ENCODE assay signal across 12 mouse cellular contexts in the genomic region with DNA sequence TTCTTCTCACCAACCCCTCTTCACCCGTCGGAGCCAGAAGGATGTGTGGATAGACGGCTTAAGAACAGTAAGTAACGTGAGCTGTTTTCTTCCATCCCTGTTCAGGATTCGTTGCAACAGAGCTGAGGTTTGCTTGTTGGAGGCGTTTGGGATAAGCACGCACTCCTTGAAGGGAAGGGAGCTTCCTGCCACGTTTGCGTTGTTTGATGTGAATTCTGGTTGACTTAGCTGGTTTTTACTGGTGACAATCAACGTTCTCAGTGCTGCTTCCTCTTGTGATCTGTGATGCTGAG.
DNase-seq lines count a peak whose midpoint lies in the region; ATAC-seq lines count a peak whose summit lies in the region.
"Had no signal": no experiment of that assay in that cellular context is flagged by ENCODE, and none has a peak within 500 bp of the region (broad histone marks: within the 10 kb centered on the region; RNA-seq: fewer than 3 reads in every experiment).

No protein-coding gene starts in this region.

- H3K27ac ChIP-seq in heart, embryonic 16.5 days (ENCODE audit: low read length) = no peak overlapping the region
- H3K27ac ChIP-seq in embryonic facial prominence, embryonic 14.5 days (replicated peaks; ENCODE audit: low read depth, low read length) = no peak overlapping the region
- no peak overlapping the region for H3K27ac ChIP-seq in hindbrain, embryonic 16.5 days (ENCODE audit: low read depth, low read length)
- no peak overlapping the region; the same call in 1 of the 2 replicates for H3K27ac ChIP-seq in neural tube, embryonic 14.5 days (ENCODE audit: low read depth, low read length)
- H3K27ac ChIP-seq: heart, adult 2 months; macrophage had no signal

- no peak for ATAC-seq in heart, embryonic 16.5 days (replicated peaks; ENCODE audit: extremely low read depth, insufficient read depth, low FRiP score)
- no peak for ATAC-seq in embryonic facial prominence, embryonic 14.5 days (ENCODE audit: low read depth)
- no peak for ATAC-seq in hindbrain, embryonic 16.5 days
- no peak for ATAC-seq in neural tube, embryonic 14.5 days (ENCODE audit: low read depth)
- ATAC-seq: CD4-positive, CD25-positive, alpha-beta regulatory T cell, adult 4 months had no signal

- 0 out of 2 replicates have a peak overlapping the region, but pooled peaks have one; percentile 9 for H3K4me2 ChIP-seq in heart, embryonic 16.5 days (ENCODE audit: low read depth, low read length)
- peak overlapping the region; percentile 33; the same call in 1 of the 2 replicates for H3K4me2 ChIP-seq in embryonic facial prominence, embryonic 14.5 days (ENCODE audit: low read depth, low read length)
- H3K4me2 ChIP-seq in hindbrain, embryonic 16.5 days (ENCODE audit: low read length) = peak overlapping the region; percentile 33
- peak overlapping the region; percentile 37 for H3K4me2 ChIP-seq in neural tube, embryonic 14.5 days (ENCODE audit: low read depth, low read length)

- DNase-seq in heart, adult 9 months (ENCODE audit: low spot score in 2 of 2) = no peak
- DNase-seq in embryonic facial prominence, embryonic 14.5 days (ENCODE audit: low spot score) = peak; percentile 27
- DNase-seq in layer of hippocampus, postnatal 36 days = no peak
- DNase-seq in adrenal gland, postnatal 10 days = no peak
- DNase-seq in kidney, postnatal 14 days = no peak
- DNase-seq: heart, adult 2 months; right cerebral cortex, adult 18-20 months had no signal

- H3K9ac ChIP-seq in heart, embryonic 16.5 days (ENCODE audit: low read length) = no peak overlapping the region
- no peak overlapping the region for H3K9ac ChIP-seq in embryonic facial prominence, embryonic 14.5 days (ENCODE audit: low read depth, low read length)
- H3K9ac ChIP-seq in hindbrain, embryonic 16.5 days (ENCODE audit: low read depth, low read length) = no peak overlapping the region
- no peak overlapping the region for H3K9ac ChIP-seq in neural tube, embryonic 14.5 days (replicated peaks; ENCODE audit: low read depth, low read length)

- H3K27me3 ChIP-seq in heart, embryonic 16.5 days (ENCODE audit: control insufficient read depth, insufficient read depth, low read length) = peaks cover 9% of the 10 kb centered on the region; the same call in 1 of the 2 replicates
- H3K27me3 ChIP-seq in embryonic facial prominence, embryonic 14.5 days (replicated peaks; ENCODE audit: control insufficient read depth, insufficient read depth, low read length) = peaks cover 16% of the 10 kb centered on the region
- H3K27me3 ChIP-seq in hindbrain, embryonic 16.5 days (replicated peaks; ENCODE audit: control insufficient read depth, insufficient read depth, low read length) = no peaks in the 10 kb centered on the region
- no peaks in the 10 kb centered on the region for H3K27me3 ChIP-seq in neural tube, embryonic 14.5 days (ENCODE audit: control insufficient read depth, insufficient read depth, low read length)

- H3K4me3 ChIP-seq in heart, embryonic 16.5 days (ENCODE audit: low read length) = 0 out of 2 replicates have a peak overlapping the region, but pooled peaks have one; percentile 1
- H3K4me3 ChIP-seq in embryonic facial prominence, embryonic 14.5 days (ENCODE audit: low read depth, low read length) = 0 out of 2 replicates have a peak overlapping the region, but pooled peaks have one; percentile 3
- H3K4me3 ChIP-seq in hindbrain, embryonic 16.5 days (ENCODE audit: low read length) = peak overlapping the region; percentile 25
- H3K4me3 ChIP-seq in neural tube, embryonic 14.5 days (ENCODE audit: low read depth, low read length) = no peak overlapping the region; the same call in 1 of the 2 replicates
- H3K4me3 ChIP-seq: heart, adult 2 months had no signal

- H3K9me3 ChIP-seq in heart, embryonic 16.5 days (replicated peaks; ENCODE audit: control insufficient read depth, low read length) = no peaks in the 10 kb centered on the region
- no peaks in the 10 kb centered on the region for H3K9me3 ChIP-seq in embryonic facial prominence, embryonic 14.5 days (ENCODE audit: control insufficient read depth, low read length)
- no peaks in the 10 kb centered on the region for H3K9me3 ChIP-seq in hindbrain, embryonic 16.5 days (ENCODE audit: control insufficient read depth, low read length)
- no peaks in the 10 kb centered on the region for H3K9me3 ChIP-seq in neural tube, embryonic 14.5 days (ENCODE audit: control insufficient read depth, low read length)

- no peaks in the 10 kb centered on the region for H3K36me3 ChIP-seq in heart, embryonic 16.5 days (ENCODE audit: control insufficient read depth, insufficient read depth)
- H3K36me3 ChIP-seq in embryonic facial prominence, embryonic 14.5 days (ENCODE audit: control insufficient read depth, insufficient read depth, low read length) = no peaks in the 10 kb centered on the region
- H3K36me3 ChIP-seq in hindbrain, embryonic 16.5 days (ENCODE audit: control insufficient read depth, insufficient read depth, low read length) = no peaks in the 10 kb centered on the region
- no peaks in the 10 kb centered on the region for H3K36me3 ChIP-seq in neural tube, embryonic 14.5 days (ENCODE audit: control insufficient read depth, insufficient read depth, low read length)

- WGBS in heart, embryonic 16.5 days = 6% methylated on average over 10 of the region's 10 CpGs
- WGBS in embryonic facial prominence, embryonic 14.5 days = 11% methylated on average over 10 of the region's 10 CpGs
- WGBS in hindbrain, embryonic 16.5 days = 24% methylated on average over 10 of the region's 10 CpGs
- 15% methylated on average over 10 of the region's 10 CpGs for WGBS in neural tube, embryonic 14.5 days

- H3K4me1 ChIP-seq in heart, embryonic 16.5 days (ENCODE audit: control insufficient read depth, insufficient read depth, low read length) = no peaks in the 10 kb centered on the region
- H3K4me1 ChIP-seq in embryonic facial prominence, embryonic 14.5 days (ENCODE audit: control insufficient read depth, insufficient read depth, low read length) = no peaks in the 10 kb centered on the region
- H3K4me1 ChIP-seq in hindbrain, embryonic 16.5 days (ENCODE audit: control insufficient read depth, insufficient read depth, low read depth, low read length) = peaks cover 7% of the 10 kb centered on the region; the same call in 1 of the 2 replicates
- H3K4me1 ChIP-seq in neural tube, embryonic 14.5 days (ENCODE audit: control insufficient read depth, insufficient read depth, low read length) = peaks cover 7% of the 10 kb centered on the region
